Mouse (Mus musculus) ovary, postnatal 36 days (tissue): ENCODE measurements around the gene Samd7.
"Not testable (repeated sequence)": the region's sequence is repeated elsewhere in the genome, so short reads cannot be mapped to it uniquely, and the experiment has no call there.

Experiments
- DNase-seq: peaks from one replicate; pipeline ENCODE4 v3.0.0; 2022; ENCODE audit warnings: low spot score, mixed read lengths

Gene Samd7

GRCm38 (mm10) chr3:30746006-30746405 lies at the start of gene Samd7:
Gene Samd7 (plus strand): TSS chr3:30746293.
- DNase-seq, result no peak

- DNase-seq, result peak; percentile 60
Measured at GRCm38 (mm10) chr3:30696346-30696745, 49.7 kb upstream of the Samd7 start.

GRCm38 (mm10) chr3:30697891-30698290 lies 48.2 kb upstream of the Samd7 start:
- no peak for DNase-seq

GRCm38 (mm10) chr3:30699711-30700505 lies 46.2 kb upstream of the Samd7 start, which contains the start of gene Lrrc31:
Gene Lrrc31 (minus strand): TSS chr3:30699843.
- DNase-seq, result not testable (repeated sequence)

GRCm38 (mm10) chr3:30705977-30706376 lies 40.1 kb upstream of the Samd7 start:
- no peak for DNase-seq

GRCm38 (mm10) chr3:30706614-30707276 lies 39.3 kb upstream of the Samd7 start:
- DNase-seq, result no peak

GRCm38 (mm10) chr3:30710191-30710590 lies 35.9 kb upstream of the Samd7 start:
- no peak for DNase-seq

- DNase-seq, result no peak
Measured at GRCm38 (mm10) chr3:30713334-30713733, 32.8 kb upstream of the Samd7 start.

GRCm38 (mm10) chr3:30718649-30719048 lies 27.4 kb upstream of the Samd7 start:
- DNase-seq, result no peak

- no peak for DNase-seq
Measured at GRCm38 (mm10) chr3:30722036-30722435, 24.1 kb upstream of the Samd7 start.

GRCm38 (mm10) chr3:30722461-30722860 lies 23.6 kb upstream of the Samd7 start:
- no peak for DNase-seq

GRCm38 (mm10) chr3:30723179-30723578 lies 22.9 kb upstream of the Samd7 start:
- no peak for DNase-seq

- DNase-seq, result no peak
Measured at GRCm38 (mm10) chr3:30724105-30724824, 21.8 kb upstream of the Samd7 start.

- DNase-seq, result no peak
Measured at GRCm38 (mm10) chr3:30724848-30725465, 21.1 kb upstream of the Samd7 start.

GRCm38 (mm10) chr3:30725514-30725913 lies 20.6 kb upstream of the Samd7 start:
- DNase-seq, result no peak

- DNase-seq, result no peak
Measured at GRCm38 (mm10) chr3:30727209-30727608, 18.9 kb upstream of the Samd7 start.

GRCm38 (mm10) chr3:30729046-30729445 lies 17.0 kb upstream of the Samd7 start:
- DNase-seq, result no peak

- no peak for DNase-seq
Measured at GRCm38 (mm10) chr3:30736809-30737208, 9.3 kb upstream of the Samd7 start.

GRCm38 (mm10) chr3:30741306-30741705 lies 4.8 kb upstream of the Samd7 start:
- DNase-seq, result peak; percentile 39

- DNase-seq, result no peak
Measured at GRCm38 (mm10) chr3:30742891-30743290, 3.2 kb upstream of the Samd7 start.

GRCm38 (mm10) chr3:30748316-30748715 lies 2.2 kb downstream of the Samd7 start:
- DNase-seq, result no peak

GRCm38 (mm10) chr3:30754696-30755095 lies 8.6 kb downstream of the Samd7 start:
- no peak for DNase-seq
